Mouse (Mus musculus): ENCODE results near the gene Camk2n1. TPM values are rescaled to one million over a fixed set of nuclear protein-coding genes. Genes with fewer than 3 reads are reported as not detected.

The Camk2n1 gene
- polyA plus RNA-seq, 1 experiment from 2014 or later = 7.4 TPM

- Histone ChIP-seq H3K4me2 (replicated peaks; ENCODE audit: low read depth, low read length) (peak overlapping the region; percentile 58), H3K9me3 (ENCODE audit: control insufficient read depth, low read length) (no peaks in the 10 kb centered on the region), H3K27ac (ENCODE audit: low read depth, low read length) (peak overlapping the region; percentile 94; the same call in 1 of the 2 replicates), H3K4me1 (ENCODE audit: control insufficient read depth, insufficient read depth, low read length) (peaks cover 29% of the 10 kb centered on the region), H3K9ac (ENCODE audit: low read depth, low read length) (0 out of 2 replicates have a peak overlapping the region, but pooled peaks have one; percentile 92), H3K36me3 (ENCODE audit: control insufficient read depth, insufficient read depth, low read length) (no peaks in the 10 kb centered on the region), H3K27me3 (ENCODE audit: control insufficient read depth, insufficient read depth, low read length) (no peaks in the 10 kb centered on the region; the same call in 1 of the 2 replicates), H3K4me3 (ENCODE audit: low read length) (peak overlapping the region; percentile 85)
- 0 out of 2 replicates have a peak, but pooled peaks have one; percentile 1 for ATAC-seq (ENCODE audit: low FRiP score, low TSS enrichment)
- 10% methylated on average over 19 of the region's 19 CpGs for WGBS
Measured at GRCm38 (mm10) chr4:138453097-138453752, 889 bp upstream of the Camk2n1 start.

GRCm38 (mm10) chr4:138454571-138455140 lies 542 bp downstream of the Camk2n1 start:
- H3K4me1 ChIP-seq (ENCODE audit: control insufficient read depth, insufficient read depth, low read length) = peaks cover 43% of the 10 kb centered on the region
- under 1% methylated on average over 61 of the region's 78 CpGs for WGBS
- H3K27me3 ChIP-seq (ENCODE audit: control insufficient read depth, insufficient read depth, low read length) = no peaks in the 10 kb centered on the region; the same call in 1 of the 2 replicates
- peak overlapping the region; percentile 92 for H3K9ac ChIP-seq (ENCODE audit: low read depth, low read length)
- H3K9me3 ChIP-seq (ENCODE audit: control insufficient read depth, low read length) = no peaks in the 10 kb centered on the region
- no peaks in the 10 kb centered on the region for H3K36me3 ChIP-seq (ENCODE audit: control insufficient read depth, insufficient read depth, low read length)
- H3K4me3 ChIP-seq (ENCODE audit: low read length) = peak overlapping the region; percentile 85
- peak overlapping the region; percentile 94 for H3K27ac ChIP-seq (ENCODE audit: low read depth, low read length)
- ATAC-seq (ENCODE audit: low FRiP score, low TSS enrichment) = peak; percentile 37; the same call in 1 of the 2 replicates
- H3K4me2 ChIP-seq (replicated peaks; ENCODE audit: low read depth, low read length) = peak overlapping the region; percentile 58

DNA sequence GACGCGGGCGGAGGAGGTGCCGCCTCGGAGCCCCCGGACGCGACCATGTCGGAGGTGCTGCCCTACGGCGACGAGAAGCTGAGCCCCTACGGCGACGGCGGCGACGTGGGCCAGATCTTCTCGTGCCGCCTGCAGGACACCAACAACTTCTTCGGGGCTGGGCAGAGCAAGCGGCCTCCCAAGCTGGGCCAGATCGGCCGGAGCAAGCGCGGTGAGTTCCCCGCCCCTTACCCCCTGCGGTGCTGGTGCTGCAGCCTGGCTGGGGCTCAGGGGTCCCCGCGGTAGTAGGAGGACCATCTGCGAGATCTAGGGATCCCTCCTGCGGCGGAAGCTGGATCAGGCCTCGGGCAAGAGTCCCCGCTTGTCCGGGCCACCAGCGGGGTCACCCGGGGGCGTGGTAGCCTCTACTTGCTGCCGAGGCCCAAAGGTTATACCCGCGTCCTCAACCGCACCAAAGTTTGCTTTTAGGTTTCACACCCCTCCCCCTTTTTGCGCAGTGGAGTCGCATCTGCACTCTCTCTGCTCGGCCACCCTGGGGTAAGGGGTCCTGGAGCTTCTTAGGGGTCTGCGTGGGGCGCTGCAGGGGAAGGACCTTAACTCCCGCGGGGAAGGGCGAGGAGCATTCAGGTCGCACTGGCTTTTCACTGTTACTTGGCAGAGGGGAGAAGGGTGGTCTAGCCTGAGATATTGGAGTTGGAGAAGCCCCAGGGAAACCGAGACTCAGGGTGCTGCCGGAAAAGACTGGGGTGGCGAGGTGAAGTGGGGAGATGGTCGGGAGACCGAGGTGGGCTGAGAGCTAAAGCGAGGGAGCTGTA lies 1.2 kb downstream of the Camk2n1 start:
- ATAC-seq (ENCODE audit: low FRiP score, low TSS enrichment) = peak; percentile 7; the same call in 1 of the 2 replicates
- WGBS = under 1% methylated on average over 54 of the region's 58 CpGs

DNA sequence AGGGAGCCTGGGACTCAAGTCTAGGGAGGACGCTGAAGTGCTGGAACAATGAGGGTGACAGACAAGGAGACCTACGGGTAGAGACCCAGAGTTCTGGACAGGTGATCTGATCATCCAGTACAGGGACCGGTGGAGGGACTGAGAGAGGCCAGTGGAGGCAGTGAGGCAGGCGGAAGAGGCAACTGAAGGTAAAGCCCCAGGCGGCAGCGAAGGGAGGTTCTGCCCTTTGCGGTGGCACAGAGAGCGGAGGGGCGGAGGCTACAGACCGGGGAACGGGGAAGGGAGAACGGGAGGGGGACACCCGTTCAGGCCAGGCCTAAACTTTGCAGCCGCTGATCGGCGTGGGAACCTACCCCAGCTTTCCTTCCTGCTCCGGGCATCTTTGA lies 1.8 kb downstream of the Camk2n1 start:
- Histone ChIP-seq H3K27ac (ENCODE audit: low read depth, low read length) (peak overlapping the region; percentile 3; the same call in 1 of the 2 replicates), H3K4me2 (replicated peaks; ENCODE audit: low read depth, low read length) (peak overlapping the region; percentile 58), H3K9me3 (ENCODE audit: control insufficient read depth, low read length) (no peaks in the 10 kb centered on the region), H3K9ac (ENCODE audit: low read depth, low read length) (peak overlapping the region; percentile 92), H3K4me1 (ENCODE audit: control insufficient read depth, insufficient read depth, low read length) (peaks cover 53% of the 10 kb centered on the region), H3K27me3 (ENCODE audit: control insufficient read depth, insufficient read depth, low read length) (no peaks in the 10 kb centered on the region; the same call in 1 of the 2 replicates), H3K4me3 (ENCODE audit: low read length) (peak overlapping the region; percentile 85), H3K36me3 (ENCODE audit: control insufficient read depth, insufficient read depth, low read length) (no peaks in the 10 kb centered on the region)
- ATAC-seq (ENCODE audit: low FRiP score, low TSS enrichment) = no peak
- under 1% methylated on average over 16 of the region's 17 CpGs for WGBS

More for the DNA sequence above, 1.2 kb downstream of the Camk2n1 start:
- H3K4me3 ChIP-seq (ENCODE audit: low read length) = peak overlapping the region; percentile 85
- H3K27me3 ChIP-seq (ENCODE audit: control insufficient read depth, insufficient read depth, low read length) = no peaks in the 10 kb centered on the region; the same call in 1 of the 2 replicates
- H3K9ac ChIP-seq (ENCODE audit: low read depth, low read length) = peak overlapping the region; percentile 92
- no peaks in the 10 kb centered on the region for H3K36me3 ChIP-seq (ENCODE audit: control insufficient read depth, insufficient read depth, low read length)
- peak overlapping the region; percentile 58 for H3K4me2 ChIP-seq (replicated peaks; ENCODE audit: low read depth, low read length)
- H3K27ac ChIP-seq (ENCODE audit: low read depth, low read length) = peak overlapping the region; percentile 94
- H3K9me3 ChIP-seq (ENCODE audit: control insufficient read depth, low read length) = no peaks in the 10 kb centered on the region
- peaks cover 48% of the 10 kb centered on the region for H3K4me1 ChIP-seq (ENCODE audit: control insufficient read depth, insufficient read depth, low read length)

DNA sequence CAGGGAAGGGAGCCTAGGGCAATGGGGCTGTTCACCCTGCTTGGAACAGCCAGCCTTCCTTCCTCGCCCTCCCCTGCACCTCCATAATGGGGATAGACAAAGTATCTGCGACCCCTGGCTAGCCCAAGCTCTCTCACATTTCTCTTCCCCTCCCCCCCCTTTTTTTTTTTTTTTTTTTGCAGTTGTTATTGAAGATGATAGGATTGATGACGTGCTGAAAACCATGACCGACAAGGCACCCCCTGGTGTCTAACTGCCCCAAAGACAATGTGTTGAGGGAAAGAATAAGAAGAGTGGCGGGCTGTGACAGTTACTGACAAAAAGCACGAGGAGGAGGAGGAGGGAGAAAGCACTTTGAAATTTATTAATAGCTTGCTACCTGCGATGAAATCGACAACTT lies 2.4 kb downstream of the Camk2n1 start:
- peak overlapping the region; percentile 92 for H3K9ac ChIP-seq (ENCODE audit: low read depth, low read length)
- 5% methylated on average over 8 of the region's 8 CpGs for WGBS
- peak overlapping the region; percentile 85 for H3K4me3 ChIP-seq (ENCODE audit: low read length)
- peaks cover 53% of the 10 kb centered on the region for H3K4me1 ChIP-seq (ENCODE audit: control insufficient read depth, insufficient read depth, low read length)
- H3K27ac ChIP-seq (ENCODE audit: low read depth, low read length) = no peak overlapping the region
- no peak for ATAC-seq (ENCODE audit: low FRiP score, low TSS enrichment)
- no peaks in the 10 kb centered on the region; the same call in 1 of the 2 replicates for H3K27me3 ChIP-seq (ENCODE audit: control insufficient read depth, insufficient read depth, low read length)
- H3K9me3 ChIP-seq (ENCODE audit: control insufficient read depth, low read length) = no peaks in the 10 kb centered on the region
- no peaks in the 10 kb centered on the region for H3K36me3 ChIP-seq (ENCODE audit: control insufficient read depth, insufficient read depth, low read length)
- H3K4me2 ChIP-seq (replicated peaks; ENCODE audit: low read depth, low read length) = peak overlapping the region; percentile 58

GRCm38 (mm10) chr4:138457091-138457490 lies 3.0 kb downstream of the Camk2n1 start:
- Histone ChIP-seq H3K9ac (ENCODE audit: low read depth, low read length) (no peak overlapping the region), H3K36me3 (ENCODE audit: control insufficient read depth, insufficient read depth, low read length) (no peaks in the 10 kb centered on the region), H3K4me2 (replicated peaks; ENCODE audit: low read depth, low read length) (peak overlapping the region; percentile 58), H3K4me3 (ENCODE audit: low read length) (peak overlapping the region; percentile 85), H3K9me3 (ENCODE audit: control insufficient read depth, low read length) (no peaks in the 10 kb centered on the region), H3K27ac (ENCODE audit: low read depth, low read length) (no peak overlapping the region), H3K4me1 (ENCODE audit: control insufficient read depth, insufficient read depth, low read length) (peaks cover 53% of the 10 kb centered on the region), H3K27me3 (ENCODE audit: control insufficient read depth, insufficient read depth, low read length) (no peaks in the 10 kb centered on the region; the same call in 1 of the 2 replicates)
- no peak for ATAC-seq (ENCODE audit: low FRiP score, low TSS enrichment)
- 41% methylated on average over 4 of the region's 4 CpGs for WGBS

GRCm38 (mm10) chr4:138458171-138458570 lies 4.1 kb downstream of the Camk2n1 start:
- no peak overlapping the region for H3K9ac ChIP-seq (ENCODE audit: low read depth, low read length)
- peaks cover 61% of the 10 kb centered on the region for H3K4me1 ChIP-seq (ENCODE audit: control insufficient read depth, insufficient read depth, low read length)
- ATAC-seq (ENCODE audit: low FRiP score, low TSS enrichment) = no peak
- 81% methylated on average over 7 of the region's 7 CpGs for WGBS
- no peaks in the 10 kb centered on the region for H3K36me3 ChIP-seq (ENCODE audit: control insufficient read depth, insufficient read depth, low read length)
- H3K27me3 ChIP-seq (ENCODE audit: control insufficient read depth, insufficient read depth, low read length) = no peaks in the 10 kb centered on the region; the same call in 1 of the 2 replicates
- no peaks in the 10 kb centered on the region for H3K9me3 ChIP-seq (ENCODE audit: control insufficient read depth, low read length)
- no peak overlapping the region for H3K4me3 ChIP-seq (ENCODE audit: low read length)
- H3K4me2 ChIP-seq (replicated peaks; ENCODE audit: low read depth, low read length) = no peak overlapping the region
- H3K27ac ChIP-seq (ENCODE audit: low read depth, low read length) = no peak overlapping the region

DNA sequence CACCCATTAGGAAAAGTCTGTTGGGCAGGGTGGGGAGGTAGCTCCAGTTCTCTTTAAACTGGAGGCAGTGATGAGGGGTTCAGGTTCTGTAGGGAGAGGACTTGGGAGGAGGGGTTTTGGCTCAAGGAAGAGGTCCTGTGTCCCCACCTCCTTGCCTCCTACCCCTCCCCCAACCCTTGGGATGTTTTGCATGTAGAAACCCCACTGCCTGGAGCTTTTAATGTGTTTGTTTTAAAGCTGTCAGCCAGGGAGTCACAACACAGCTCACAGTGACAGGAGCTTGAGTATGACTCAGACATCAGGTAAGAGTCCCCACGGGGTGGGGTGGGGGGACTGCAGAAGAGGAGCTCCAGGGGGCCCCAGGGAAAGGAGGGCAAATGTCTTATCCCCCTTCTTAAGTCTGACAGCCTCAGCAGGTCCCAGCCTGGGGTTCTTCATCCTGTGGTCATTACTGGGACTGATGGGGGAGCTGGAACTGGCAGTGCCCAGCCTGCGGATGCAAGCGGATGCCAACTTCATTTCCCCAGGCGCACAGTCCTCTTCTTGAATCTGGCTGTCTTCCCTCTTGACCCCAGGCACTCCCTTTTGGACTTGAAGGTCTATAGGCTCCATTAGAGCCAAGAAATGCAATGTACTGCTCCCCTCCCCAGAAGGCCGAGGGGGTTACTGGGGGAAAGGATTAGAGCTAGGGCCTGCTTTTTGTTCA lies 4.8 kb downstream of the Camk2n1 start:
- Histone ChIP-seq H3K9me3 (ENCODE audit: control insufficient read depth, low read length) (no peaks in the 10 kb centered on the region), H3K27ac (ENCODE audit: low read depth, low read length) (no peak overlapping the region), H3K4me2 (replicated peaks; ENCODE audit: low read depth, low read length) (no peak overlapping the region), H3K36me3 (ENCODE audit: control insufficient read depth, insufficient read depth, low read length) (no peaks in the 10 kb centered on the region), H3K9ac (ENCODE audit: low read depth, low read length) (no peak overlapping the region), H3K4me1 (ENCODE audit: control insufficient read depth, insufficient read depth, low read length) (peaks cover 61% of the 10 kb centered on the region), H3K27me3 (ENCODE audit: control insufficient read depth, insufficient read depth, low read length) (no peaks in the 10 kb centered on the region), H3K4me3 (ENCODE audit: low read length) (no peak overlapping the region)
- no peak for ATAC-seq (ENCODE audit: low FRiP score, low TSS enrichment)
- WGBS = 56% methylated on average over 5 of the region's 5 CpGs

All from kidney, embryonic 14.5 days (tissue).